Mouse (Mus musculus) liver, embryonic 16.5 days (tissue): Measurements from ENCODE around the gene Cep72. TPM values are rescaled to one million over a fixed set of nuclear protein-coding genes. Genes with fewer than 3 reads are reported as not detected.
"Not testable (repeated sequence)": the region's sequence is repeated elsewhere in the genome, so short reads cannot be mapped to it uniquely, and the experiment has no call there.

Experiments
- ATAC-seq: fragments of 200-750 bp; cut with Nextera tagmentation; 2 replicates; pipeline ENCODE4 v1.8.0; 2017; ENCODE audit warnings: low read depth, mild to moderate bottlenecking, moderate number of reproducible peaks, moderate library complexity
- H3K27ac ChIP-seq: fragments of 300-500 bp; sonication (generic); 2 replicates; pipeline ENCODE4 v1.5.1; 2014; ENCODE audit warnings: mild to moderate bottlenecking, low read length
- H3K27me3 ChIP-seq: fragments of 300-500 bp; sonication (generic); 2 replicates; pipeline ENCODE4 v1.6.1; 2014; ENCODE audit warnings: low read depth, low read length, mixed read lengths; ENCODE audit not compliant: control insufficient read depth, insufficient read depth
- H3K36me3 ChIP-seq: fragments of 300-500 bp; sonication (generic); 2 replicates; pipeline ENCODE4 v1.6.1; 2014; ENCODE audit warnings: mild to moderate bottlenecking; ENCODE audit not compliant: control insufficient read depth, insufficient read depth
- H3K4me1 ChIP-seq: fragments of 300-500 bp; sonication (generic); 2 replicates; pipeline ENCODE4 v1.6.1; 2014; ENCODE audit warnings: low read depth, low read length, mixed read lengths; ENCODE audit not compliant: control insufficient read depth
- H3K4me2 ChIP-seq: fragments of 300-500 bp; sonication (generic); 2 replicates; pipeline ENCODE4 v1.6.1; 2014; ENCODE audit warnings: low read depth, low read length, mixed read lengths
- H3K4me3 ChIP-seq: fragments of 300-500 bp; sonication (generic); 2 replicates; pipeline ENCODE4 v1.5.1; 2014; ENCODE audit warnings: low read depth, mild to moderate bottlenecking, low read length
- H3K9ac ChIP-seq: fragments of 300-500 bp; sonication (generic); 2 replicates; pipeline ENCODE4 v1.6.1; 2014; ENCODE audit warnings: low read depth, low read length
- H3K9me3 ChIP-seq: fragments of 300-500 bp; sonication (generic); replicated peaks from 2 replicates; pipeline ENCODE4 v1.6.1; 2016; ENCODE audit warnings: low read length; ENCODE audit not compliant: control insufficient read depth
- WGBS: fragments of 180-500 bp; shearing (Covaris S2); extraction: QIAGEN DNeasy Blood & Tissue Kit; methylation state at CpG from one replicate; pipeline ENCODE4 v1.1.7; 2014; ENCODE audit not compliant: insufficient replicate concordance; 5-methylcytosine and 5-hydroxymethylcytosine counted together
- polyA plus RNA-seq: library from polyadenylated mRNA; unstranded; fragments of >200 nt; fragmentation: Nextera tagmentation; extraction: Ambion mirVana; gene quantifications from 2 replicates; pipeline ENCODE4 v1.2.1, GENCODE M21; 2015

The Cep72 gene
- polyA plus RNA-seq, 1 experiment from 2014 or later, result 7.3 TPM

DNA sequence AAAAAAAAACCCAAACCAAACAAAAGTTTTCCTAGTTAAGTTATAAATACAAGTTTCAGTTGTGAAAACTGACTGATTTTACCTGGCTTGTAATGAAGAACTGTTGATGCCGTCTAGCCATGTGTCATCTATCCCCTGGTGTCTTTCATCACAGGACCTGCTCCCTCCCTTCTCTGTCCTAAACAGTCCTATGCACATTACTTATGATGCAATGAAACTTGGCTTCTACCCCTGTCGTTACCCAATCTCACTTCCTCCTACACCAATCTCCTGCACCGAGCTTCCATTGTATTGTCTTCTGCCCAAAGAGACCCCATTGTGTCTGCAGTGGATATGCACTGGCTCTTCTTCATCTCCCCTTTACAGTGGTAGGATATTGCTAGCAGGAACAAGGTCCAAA is 28.2 kb upstream of the Cep72 start:
- H3K4me2 ChIP-seq, result no peak overlapping the region
- no peaks in the 10 kb centered on the region for H3K4me1 ChIP-seq
- no peaks in the 10 kb centered on the region for H3K27me3 ChIP-seq
- no peak overlapping the region for H3K9ac ChIP-seq
- no peak for ATAC-seq
- no peaks in the 10 kb centered on the region for H3K9me3 ChIP-seq
- H3K4me3 ChIP-seq, result no peak overlapping the region
- no peaks in the 10 kb centered on the region for H3K36me3 ChIP-seq
- H3K27ac ChIP-seq, result no peak overlapping the region
- WGBS, result 35% methylated on average over 3 of the region's 3 CpGs

DNA sequence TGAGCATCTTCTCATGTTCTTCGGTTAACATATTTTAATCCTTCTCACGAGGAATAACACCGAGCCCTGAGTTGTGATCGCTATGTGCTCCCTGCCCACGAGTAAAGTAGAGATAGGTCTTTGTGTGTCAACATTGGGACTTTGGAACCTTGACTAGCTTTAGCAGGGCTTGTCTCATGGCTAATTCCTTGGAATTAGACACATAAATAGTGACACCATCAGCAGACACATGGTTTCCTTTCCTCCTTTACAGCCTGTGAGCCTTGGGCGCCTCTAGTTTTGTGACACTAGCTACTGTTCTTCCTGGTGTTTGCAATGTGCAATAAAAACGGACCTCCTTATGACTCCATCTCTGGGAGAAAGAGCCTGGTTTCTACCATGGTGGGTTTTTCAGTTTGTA is 11.3 kb upstream of the Cep72 start:
- no peaks in the 10 kb centered on the region for H3K36me3 ChIP-seq
- H3K4me1 ChIP-seq, result peaks cover 12% of the 10 kb centered on the region
- H3K4me2 ChIP-seq, result no peak overlapping the region
- 77% methylated on average over 7 of the region's 7 CpGs for WGBS
- H3K27ac ChIP-seq, result no peak overlapping the region
- H3K9me3 ChIP-seq, result no peaks in the 10 kb centered on the region
- no peaks in the 10 kb centered on the region for H3K27me3 ChIP-seq
- H3K9ac ChIP-seq, result no peak overlapping the region
- no peak for ATAC-seq
- no peak overlapping the region for H3K4me3 ChIP-seq

DNA sequence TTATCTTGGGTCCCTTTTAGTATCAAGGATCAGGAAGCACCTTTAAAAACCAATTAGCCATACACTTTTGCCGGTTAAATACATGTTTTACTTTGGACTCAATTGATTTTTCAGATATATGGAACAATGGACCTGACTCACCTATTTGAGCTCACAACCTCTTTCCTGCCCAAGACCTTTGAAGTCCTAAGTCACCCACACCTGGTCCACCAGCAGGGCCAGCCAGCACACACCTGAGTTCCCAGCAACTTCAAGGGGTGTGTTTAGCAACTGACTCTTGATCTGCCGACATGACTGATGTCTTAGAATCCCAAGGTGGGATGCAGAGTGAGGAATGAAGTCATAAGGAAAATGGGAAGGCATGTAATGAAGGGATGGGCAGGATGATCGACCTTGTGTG is 9.6 kb upstream of the Cep72 start:
- no peak overlapping the region for H3K9ac ChIP-seq
- H3K27me3 ChIP-seq, result no peaks in the 10 kb centered on the region
- peak overlapping the region; percentile 24; the same call in 1 of the 2 replicates for H3K4me2 ChIP-seq
- no peak overlapping the region for H3K4me3 ChIP-seq
- H3K36me3 ChIP-seq, result no peaks in the 10 kb centered on the region
- H3K27ac ChIP-seq, result peak overlapping the region; percentile 57; the same call in 1 of the 2 replicates
- H3K4me1 ChIP-seq, result peaks cover 12% of the 10 kb centered on the region
- no peak for ATAC-seq
- WGBS, result 38% methylated on average over 3 of the region's 3 CpGs
- no peaks in the 10 kb centered on the region for H3K9me3 ChIP-seq

- WGBS, result 30% methylated on average over 1 of the region's 1 CpGs
- peak; percentile 87 for ATAC-seq
- Histone ChIP-seq H3K4me1 (peaks cover 16% of the 10 kb centered on the region), H3K4me2 (0 out of 2 replicates have a peak overlapping the region, but pooled peaks have one; percentile 2), H3K27ac (peak overlapping the region; percentile 68)
- H3K36me3 ChIP-seq, H3K4me3 ChIP-seq, H3K9ac ChIP-seq, H3K9me3 ChIP-seq, H3K27me3 ChIP-seq: not testable (repeated sequence)
Measured at GRCm38 (mm10) chr13:74071244-74071643, 9.1 kb upstream of the Cep72 start.

DNA sequence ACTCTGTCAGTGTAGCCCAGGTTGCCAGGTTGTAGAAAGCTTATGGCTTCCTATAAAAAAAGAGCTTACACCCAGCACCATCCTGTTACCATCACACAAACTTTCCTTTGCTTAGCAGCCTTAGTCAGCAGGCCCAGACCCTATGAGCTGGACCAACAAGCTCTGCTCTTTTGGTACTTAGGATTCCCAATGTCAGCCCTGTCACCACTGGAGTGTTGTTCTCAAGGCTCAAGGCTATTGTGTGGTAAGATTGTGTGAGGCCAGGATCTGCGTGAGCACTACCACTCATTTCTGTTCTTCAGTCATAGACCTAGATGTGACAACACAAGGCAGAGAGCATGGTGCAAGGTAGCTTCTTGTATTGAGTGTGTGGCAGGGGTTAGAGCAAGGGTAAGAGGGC is 4.5 kb upstream of the Cep72 start:
- no peaks in the 10 kb centered on the region for H3K9me3 ChIP-seq
- no peaks in the 10 kb centered on the region for H3K27me3 ChIP-seq
- no peak overlapping the region for H3K4me2 ChIP-seq
- H3K4me1 ChIP-seq, result peaks cover 17% of the 10 kb centered on the region
- WGBS, result 77% methylated on average over 1 of the region's 1 CpGs
- no peaks in the 10 kb centered on the region for H3K36me3 ChIP-seq
- H3K9ac ChIP-seq, result no peak overlapping the region; the same call in 1 of the 2 replicates
- H3K4me3 ChIP-seq, result no peak overlapping the region
- no peak overlapping the region; the same call in 1 of the 2 replicates for H3K27ac ChIP-seq
- ATAC-seq, result no peak

GRCm38 (mm10) chr13:74063340-74064050 is 1.4 kb upstream of the Cep72 start:
- H3K27me3 ChIP-seq, result no peaks in the 10 kb centered on the region
- no peaks in the 10 kb centered on the region for H3K36me3 ChIP-seq
- H3K27ac ChIP-seq, result no peak overlapping the region
- H3K9ac ChIP-seq, result no peak overlapping the region
- H3K4me1 ChIP-seq, result peaks cover 15% of the 10 kb centered on the region
- no peaks in the 10 kb centered on the region for H3K9me3 ChIP-seq
- 73% methylated on average over 1 of the region's 1 CpGs for WGBS
- no peak overlapping the region for H3K4me3 ChIP-seq
- no peak overlapping the region for H3K4me2 ChIP-seq
- no peak for ATAC-seq

DNA sequence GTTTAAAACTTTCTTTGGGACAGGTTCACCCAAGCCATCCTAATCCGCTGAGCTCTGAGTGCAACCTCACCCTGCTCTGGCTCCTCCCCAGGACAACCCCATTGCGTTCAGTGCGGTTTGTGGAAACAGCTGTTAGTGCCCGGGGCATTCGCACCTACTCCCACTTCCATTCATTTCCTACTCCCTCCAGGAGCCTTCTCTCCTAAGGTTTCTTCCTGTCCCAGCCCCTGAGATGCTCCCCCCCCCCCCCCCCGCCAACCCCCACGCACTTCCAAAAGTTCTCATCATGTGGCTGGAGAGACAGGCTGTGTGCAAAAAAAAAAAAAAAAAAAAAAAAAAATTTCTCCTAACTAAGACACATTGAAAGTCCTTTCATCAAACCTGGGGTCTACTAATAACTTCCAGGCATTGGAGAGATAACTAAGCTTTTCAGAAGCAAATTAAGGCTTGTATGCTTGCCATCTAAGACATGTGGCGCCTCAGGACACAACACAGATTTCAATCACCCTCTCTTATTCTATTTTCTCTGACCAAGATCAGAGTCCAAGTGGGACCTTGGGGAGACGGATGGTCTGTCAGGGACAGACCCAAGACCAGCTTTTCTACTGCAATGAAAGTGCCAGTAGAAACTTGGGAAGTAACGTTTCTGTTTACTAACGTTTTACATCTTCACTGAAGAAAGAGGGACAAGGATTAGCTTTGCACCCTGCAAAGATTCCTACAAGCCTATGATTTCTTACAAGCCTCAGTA is 454 bp upstream of the Cep72 start:
- H3K27ac ChIP-seq, result peak overlapping the region; percentile 92; the same call in 1 of the 2 replicates
- peak overlapping the region; percentile 92 for H3K9ac ChIP-seq
- ATAC-seq, result no peak

DNA sequence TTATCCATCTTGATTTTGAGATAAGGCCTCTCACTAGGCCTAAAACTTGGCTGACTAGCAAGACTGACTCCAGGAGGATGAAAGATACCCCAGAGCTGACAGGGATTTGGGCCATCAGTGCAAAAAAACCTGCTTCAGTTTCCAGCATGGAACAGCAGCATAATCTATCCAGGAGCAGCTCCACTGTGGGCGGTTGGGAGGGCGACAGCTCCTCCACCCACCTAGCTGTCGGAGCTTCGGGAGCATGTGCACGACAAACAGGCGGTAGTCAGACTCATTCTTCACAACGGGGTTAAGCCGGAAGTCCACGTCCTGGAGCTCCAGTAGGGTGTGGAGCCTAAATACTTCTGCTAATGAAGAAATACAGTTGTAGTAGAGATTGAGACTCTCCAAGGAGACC is 4.0 kb downstream of the Cep72 start:
- Histone ChIP-seq H3K9ac (no peak overlapping the region), H3K4me3 (no peak overlapping the region), H3K4me1 (peaks cover 5% of the 10 kb centered on the region; the same call in 1 of the 2 replicates), H3K4me2 (no peak overlapping the region), H3K27me3 (no peaks in the 10 kb centered on the region), H3K9me3 (no peaks in the 10 kb centered on the region), H3K27ac (no peak overlapping the region), H3K36me3 (no peaks in the 10 kb centered on the region)
- 91% methylated on average over 9 of the region's 9 CpGs for WGBS
- no peak for ATAC-seq

More for the DNA sequence above, 454 bp upstream of the Cep72 start:
- Histone ChIP-seq H3K36me3 (no peaks in the 10 kb centered on the region), H3K4me1 (peaks cover 15% of the 10 kb centered on the region), H3K4me3 (peak overlapping the region; percentile 95), H3K9me3 (no peaks in the 10 kb centered on the region), H3K27me3 (no peaks in the 10 kb centered on the region), H3K4me2 (peak overlapping the region; percentile 76)
- WGBS, result 30% methylated on average over 10 of the region's 11 CpGs

DNA sequence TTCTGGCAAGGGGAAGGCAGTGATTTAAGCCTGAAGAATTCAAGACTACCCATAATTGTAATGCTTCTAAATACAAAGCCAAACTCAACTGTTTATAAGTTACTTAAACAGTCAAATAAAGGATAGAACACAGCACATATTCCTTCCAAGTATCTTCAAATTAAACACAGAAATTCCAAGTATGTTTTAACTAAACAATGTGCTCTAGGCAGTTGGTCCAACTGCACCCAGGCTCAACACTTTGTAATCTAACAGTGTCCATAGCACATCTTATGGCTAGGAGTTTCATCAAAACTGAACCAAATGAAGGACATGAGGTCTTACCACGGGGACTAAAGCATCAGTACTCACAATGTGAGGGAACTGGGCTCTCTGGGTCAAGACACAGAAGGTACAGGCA is 5.9 kb downstream of the Cep72 start:
- Histone ChIP-seq H3K27me3 (no peaks in the 10 kb centered on the region), H3K9me3 (no peaks in the 10 kb centered on the region), H3K4me1 (peaks cover 2% of the 10 kb centered on the region; the same call in 1 of the 2 replicates), H3K9ac (no peak overlapping the region), H3K27ac (no peak overlapping the region), H3K4me2 (no peak overlapping the region), H3K4me3 (no peak overlapping the region), H3K36me3 (peaks cover 2% of the 10 kb centered on the region; the same call in 1 of the 2 replicates)
- no peak for ATAC-seq
- 72% methylated on average over 1 of the region's 1 CpGs for WGBS
